Mouse (Mus musculus): ENCODE measurements around the gene Ptprm. TPM values are rescaled to one million over a fixed set of nuclear protein-coding genes. Genes with fewer than 3 reads are reported as not detected.

The Ptprm gene
- polyA plus RNA-seq, 1 experiment: 34.2 TPM

GRCm38 (mm10) chr17:66768689-66769275 lies 585.5 kb downstream of the Ptprm start:
- H3K4me3 ChIP-seq (replicated peaks; ENCODE audit: insufficient read depth, low read depth, low read length): no peak overlapping the region
- DNase-seq: no peak
- H3K27ac ChIP-seq (ENCODE audit: insufficient read depth, low read length): no peak overlapping the region
- H3K4me1 ChIP-seq (ENCODE audit: control insufficient read depth, insufficient read depth, low read length): no peaks in the 10 kb centered on the region
- no peaks in the 10 kb centered on the region for H3K27me3 ChIP-seq (ENCODE audit: control insufficient read depth, insufficient read depth, low read length)
- no peak for TF ChIP-seq CTCF (IDR thresholded peaks at IDR 0.05; ENCODE audit: borderline replicate concordance, insufficient read depth, low read depth, low read length)
- no peak for TF ChIP-seq POLR2A (IDR thresholded peaks at IDR 0.05; ENCODE audit: borderline replicate concordance, insufficient read depth, low read length)
- WGBS: 55% methylated on average over 11 of the region's 11 CpGs

DNA sequence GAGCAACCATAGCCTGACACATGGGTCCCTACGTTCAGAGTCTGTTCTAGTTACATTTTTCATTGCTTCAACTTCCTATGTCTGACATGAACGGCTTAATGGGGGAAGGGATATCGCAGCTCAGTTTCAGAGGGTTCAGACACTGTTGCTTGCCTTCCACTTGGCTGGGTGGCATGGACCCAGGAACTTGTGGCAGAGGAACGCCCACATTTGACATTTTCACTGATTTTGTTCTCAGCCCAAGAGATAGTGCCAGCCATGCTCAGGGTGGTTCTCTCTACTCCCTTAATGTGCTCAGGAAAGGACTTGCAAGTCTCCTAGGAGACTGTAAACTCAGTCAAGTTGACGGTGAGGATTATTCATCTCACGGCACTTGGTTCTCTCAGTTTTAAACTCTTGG lies 588.1 kb downstream of the Ptprm start:
- TF ChIP-seq CTCF (IDR thresholded peaks at IDR 0.05; ENCODE audit: borderline replicate concordance, insufficient read depth, low read depth, low read length): no peak
- TF ChIP-seq POLR2A (IDR thresholded peaks at IDR 0.05; ENCODE audit: borderline replicate concordance, insufficient read depth, low read length): no peak
- 55% methylated on average over 6 of the region's 6 CpGs for WGBS

DNA sequence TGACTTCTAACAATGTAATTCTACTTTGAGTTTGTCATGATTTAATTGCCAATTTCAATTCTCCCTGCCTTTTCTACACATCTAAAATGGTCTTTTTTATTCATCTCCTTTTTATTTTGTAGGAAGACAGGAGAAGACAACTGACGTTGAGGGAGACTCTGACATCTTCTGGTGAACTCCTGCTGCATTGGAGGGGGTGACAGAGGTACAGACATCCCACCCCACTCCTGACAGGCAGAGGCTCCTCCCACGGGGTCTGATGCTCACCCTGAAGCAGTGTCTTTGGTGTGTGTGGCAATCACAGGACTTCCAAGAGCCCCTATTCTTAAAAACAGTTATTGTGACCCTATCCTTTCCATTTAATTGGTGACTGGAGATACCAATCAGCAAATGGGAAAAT lies 589.8 kb downstream of the Ptprm start:
- TF ChIP-seq POLR2A (IDR thresholded peaks at IDR 0.05; ENCODE audit: borderline replicate concordance, insufficient read depth, low read length): no peak
- TF ChIP-seq CTCF (IDR thresholded peaks at IDR 0.05; ENCODE audit: borderline replicate concordance, insufficient read depth, low read depth, low read length): no peak
- DNase-seq: no peak
- H3K4me1 ChIP-seq (ENCODE audit: control insufficient read depth, insufficient read depth, low read length): peaks cover 6% of the 10 kb centered on the region; the same call in 1 of the 2 replicates
- WGBS: 79% methylated on average over 2 of the region's 2 CpGs
- no peak overlapping the region for H3K27ac ChIP-seq (ENCODE audit: insufficient read depth, low read length)
- H3K4me3 ChIP-seq (replicated peaks; ENCODE audit: insufficient read depth, low read depth, low read length): no peak overlapping the region
- no peaks in the 10 kb centered on the region; the same call in 1 of the 2 replicates for H3K27me3 ChIP-seq (ENCODE audit: control insufficient read depth, insufficient read depth, low read length)

More for the DNA sequence above, 588.1 kb downstream of the Ptprm start:
- no peak overlapping the region for H3K27ac ChIP-seq (ENCODE audit: insufficient read depth, low read length)
- H3K4me3 ChIP-seq (replicated peaks; ENCODE audit: insufficient read depth, low read depth, low read length): no peak overlapping the region
- no peaks in the 10 kb centered on the region for H3K27me3 ChIP-seq (ENCODE audit: control insufficient read depth, insufficient read depth, low read length)
- no peak for DNase-seq
- peaks cover 6% of the 10 kb centered on the region; the same call in 1 of the 2 replicates for H3K4me1 ChIP-seq (ENCODE audit: control insufficient read depth, insufficient read depth, low read length)

DNA sequence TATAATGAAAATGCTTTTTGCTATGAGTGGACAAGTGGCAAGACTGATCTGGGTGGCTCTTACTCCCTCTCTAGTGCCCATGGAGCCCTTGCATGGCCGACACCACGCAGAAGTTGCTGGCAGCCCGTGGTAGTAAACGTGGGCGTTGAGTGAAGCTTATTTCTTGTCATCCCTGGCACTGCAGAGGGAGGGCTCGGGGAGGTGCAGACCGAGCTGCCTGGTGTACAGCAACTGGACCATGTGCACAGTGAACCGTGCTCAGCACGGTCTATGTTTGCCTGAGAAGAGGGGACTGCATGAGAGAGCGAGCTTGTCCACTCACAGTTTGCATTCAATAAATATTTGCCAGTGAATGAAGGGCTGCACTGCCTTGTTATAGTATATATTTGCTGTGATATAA lies 591.5 kb downstream of the Ptprm start:
- TF ChIP-seq POLR2A (IDR thresholded peaks at IDR 0.05; ENCODE audit: borderline replicate concordance, insufficient read depth, low read length) (no peak), CTCF (IDR thresholded peaks at IDR 0.05; ENCODE audit: borderline replicate concordance, insufficient read depth, low read depth, low read length) (no peak)
- peaks cover 6% of the 10 kb centered on the region; the same call in 1 of the 2 replicates for H3K4me1 ChIP-seq (ENCODE audit: control insufficient read depth, insufficient read depth, low read length)
- no peak for DNase-seq
- H3K4me3 ChIP-seq (replicated peaks; ENCODE audit: insufficient read depth, low read depth, low read length): no peak overlapping the region
- 44% methylated on average over 10 of the region's 10 CpGs for WGBS
- H3K27me3 ChIP-seq (ENCODE audit: control insufficient read depth, insufficient read depth, low read length): no peaks in the 10 kb centered on the region; the same call in 1 of the 2 replicates
- H3K27ac ChIP-seq (ENCODE audit: insufficient read depth, low read length): no peak overlapping the region

DNA sequence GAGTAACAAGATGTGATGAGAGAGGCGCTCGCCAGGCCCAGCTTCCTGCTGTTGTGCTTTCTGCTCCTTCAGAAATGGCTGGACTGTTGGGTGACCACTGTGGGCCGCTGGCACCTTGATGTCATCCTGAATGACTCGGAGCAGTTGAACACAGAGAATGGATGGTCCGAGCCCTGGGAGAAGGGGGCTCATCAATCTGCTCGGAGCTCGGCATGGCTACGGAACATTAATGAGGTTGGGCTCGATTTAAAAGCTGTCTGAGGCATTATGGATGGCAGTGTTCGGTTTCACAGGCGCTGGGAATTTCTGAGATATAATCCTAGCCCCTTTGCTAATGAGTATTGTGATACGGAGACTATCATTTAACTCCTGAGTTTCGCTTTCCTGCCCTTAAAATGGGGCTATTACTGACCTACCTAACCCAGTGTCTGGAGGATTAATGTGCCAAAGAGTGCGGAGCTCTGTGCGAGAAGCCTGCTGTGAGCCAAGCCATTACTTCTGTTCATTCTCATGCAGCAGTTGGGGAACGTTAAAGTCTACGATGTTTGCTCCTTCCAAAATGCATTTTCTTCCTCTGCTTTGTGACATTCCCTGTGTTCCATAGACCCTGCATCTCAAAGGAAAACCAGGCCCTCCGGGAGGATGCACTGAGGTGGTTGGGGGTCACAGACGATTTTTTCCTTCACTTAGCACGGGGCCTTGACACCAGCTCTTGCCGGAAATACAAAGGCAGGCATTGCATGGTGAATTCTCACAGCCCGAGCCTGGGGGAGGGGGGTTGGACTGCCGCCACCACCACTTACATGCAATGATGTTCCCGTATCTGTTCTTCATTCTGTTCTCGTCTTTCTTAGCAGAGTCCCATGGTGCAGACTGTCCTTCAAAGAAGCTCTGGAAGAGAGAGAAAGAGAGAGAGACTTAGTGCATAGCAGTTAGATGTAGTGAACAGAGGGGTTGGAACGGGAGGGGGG lies 592.6 kb downstream of the Ptprm start:
- no peak for DNase-seq
- peaks cover 6% of the 10 kb centered on the region; the same call in 1 of the 2 replicates for H3K4me1 ChIP-seq (ENCODE audit: control insufficient read depth, insufficient read depth, low read length)

DNA sequence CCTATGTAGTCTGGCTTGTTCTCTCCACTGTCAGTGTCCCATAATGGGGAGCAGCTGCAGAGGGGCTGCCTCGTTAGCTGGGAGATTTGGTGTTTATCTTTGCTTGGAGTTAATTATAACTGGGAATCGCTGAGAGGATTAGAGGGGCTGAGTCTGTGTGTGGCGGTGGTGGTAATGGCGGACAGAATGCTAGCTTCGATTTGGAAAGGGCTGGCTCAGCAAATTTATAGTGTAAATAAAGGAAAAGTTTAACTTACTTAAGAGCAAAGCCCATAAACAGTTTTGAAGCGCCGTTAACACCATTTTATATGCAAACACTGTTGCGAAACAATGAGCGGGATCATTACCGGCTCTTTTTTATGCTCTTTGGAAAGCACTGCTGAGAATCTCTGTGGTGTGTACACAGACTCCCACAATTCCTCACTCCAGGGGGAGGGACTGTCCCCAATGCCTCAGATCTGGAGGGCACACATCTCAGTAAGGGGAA lies 597.2 kb downstream of the Ptprm start:
- Histone ChIP-seq H3K4me1 (ENCODE audit: control insufficient read depth, insufficient read depth, low read length) (peaks cover 6% of the 10 kb centered on the region; the same call in 1 of the 2 replicates), H3K27me3 (ENCODE audit: control insufficient read depth, insufficient read depth, low read length) (no peaks in the 10 kb centered on the region; the same call in 1 of the 2 replicates), H3K27ac (ENCODE audit: insufficient read depth, low read length) (no peak overlapping the region), H3K4me3 (replicated peaks; ENCODE audit: insufficient read depth, low read depth, low read length) (no peak overlapping the region)
- no peak for DNase-seq
- WGBS: 61% methylated on average over 10 of the region's 10 CpGs
- TF ChIP-seq POLR2A (IDR thresholded peaks at IDR 0.05; ENCODE audit: borderline replicate concordance, insufficient read depth, low read length): no peak
- TF ChIP-seq CTCF (IDR thresholded peaks at IDR 0.05; ENCODE audit: borderline replicate concordance, insufficient read depth, low read depth, low read length): no peak

More for the DNA sequence above, 592.6 kb downstream of the Ptprm start:
- Histone ChIP-seq H3K4me3 (replicated peaks; ENCODE audit: insufficient read depth, low read depth, low read length) (no peak overlapping the region), H3K27ac (ENCODE audit: insufficient read depth, low read length) (no peak overlapping the region), H3K27me3 (ENCODE audit: control insufficient read depth, insufficient read depth, low read length) (no peaks in the 10 kb centered on the region; the same call in 1 of the 2 replicates)
- 29% methylated on average over 26 of the region's 26 CpGs for whole genome bisulfite sequencing
- no peak for TF ChIP-seq POLR2A (IDR thresholded peaks at IDR 0.05; ENCODE audit: borderline replicate concordance, insufficient read depth, low read length)
- TF ChIP-seq CTCF (IDR thresholded peaks at IDR 0.05; ENCODE audit: borderline replicate concordance, insufficient read depth, low read depth, low read length): no peak

DNA sequence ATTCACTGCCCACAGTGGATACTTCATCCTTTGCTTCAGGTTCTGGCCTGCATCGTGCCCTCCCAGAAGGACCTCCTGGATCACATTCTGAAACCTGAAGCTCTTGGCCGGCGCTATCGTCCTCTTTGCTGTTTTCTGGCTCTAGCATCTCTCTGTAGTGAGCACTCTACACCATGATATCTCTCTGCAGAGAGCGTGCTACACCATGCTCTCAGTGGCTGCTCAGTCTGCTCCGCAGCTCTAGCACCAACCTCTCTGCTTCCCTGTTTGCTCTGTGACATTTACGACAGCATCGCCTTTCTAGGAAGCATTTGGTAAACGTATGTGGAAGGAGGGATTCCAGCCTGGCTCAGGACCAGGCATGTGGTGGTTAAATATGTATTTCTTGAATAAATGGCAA lies 597.8 kb downstream of the Ptprm start:
- DNase-seq: no peak
- Histone ChIP-seq H3K4me3 (replicated peaks; ENCODE audit: insufficient read depth, low read depth, low read length) (no peak overlapping the region), H3K27me3 (ENCODE audit: control insufficient read depth, insufficient read depth, low read length) (no peaks in the 10 kb centered on the region; the same call in 1 of the 2 replicates), H3K4me1 (ENCODE audit: control insufficient read depth, insufficient read depth, low read length) (peaks cover under 1% of the 10 kb centered on the region; the same call in 1 of the 2 replicates), H3K27ac (ENCODE audit: insufficient read depth, low read length) (no peak overlapping the region)
- TF ChIP-seq POLR2A (IDR thresholded peaks at IDR 0.05; ENCODE audit: borderline replicate concordance, insufficient read depth, low read length) (no peak), CTCF (IDR thresholded peaks at IDR 0.05; ENCODE audit: borderline replicate concordance, insufficient read depth, low read depth, low read length) (no peak)
- WGBS: 57% methylated on average over 9 of the region's 9 CpGs

Data from cerebellum, adult 2 months (tissue).